7 mouse cellular contexts compared by ENCODE assay signal in genomic region chr5:148978458-148979165, GRCm38 (mm10). TPM values are rescaled to one million over a fixed set of nuclear protein-coding genes. Genes with fewer than 3 reads are reported as not detected.
A peak's percentile ranks its signal among the peaks of the same experiment; 100 is the strongest.
DNase-seq lines count a peak whose midpoint lies in the region; ATAC-seq lines count a peak whose summit lies in the region.

No protein-coding gene starts in this region.

- ATAC-seq in midbrain, embryonic 16.5 days = no peak

- H3K27ac ChIP-seq in midbrain, embryonic 10.5 days (replicated peaks) = peak overlapping the region; percentile 46; the same call in 1 of the 2 replicates
- H3K27ac ChIP-seq in midbrain, embryonic 16.5 days (ENCODE audit: low read length) = no peak overlapping the region

- WGBS in midbrain, embryonic 10.5 days = 67% methylated on average over 18 of the region's 18 CpGs
- 66% methylated on average over 18 of the region's 18 CpGs for WGBS in midbrain, embryonic 16.5 days

- peaks cover under 1% of the 10 kb centered on the region; the same call in 1 of the 2 replicates for H3K9me3 ChIP-seq in midbrain, embryonic 10.5 days (replicated peaks)
- peaks cover under 1% of the 10 kb centered on the region; the same call in 1 of the 2 replicates for H3K9me3 ChIP-seq in midbrain, embryonic 16.5 days (replicated peaks; ENCODE audit: control insufficient read depth, low read length, poor library complexity, severe bottlenecking)

- H3K4me3 ChIP-seq in midbrain, embryonic 10.5 days = no peak overlapping the region
- no peak overlapping the region for H3K4me3 ChIP-seq in midbrain, embryonic 16.5 days (ENCODE audit: low read depth, low read length)

- no peaks in the 10 kb centered on the region for H3K27me3 ChIP-seq in midbrain, embryonic 10.5 days (ENCODE audit: low read depth, poor library complexity, severe bottlenecking)
- H3K27me3 ChIP-seq in midbrain, embryonic 16.5 days (ENCODE audit: control insufficient read depth, insufficient read depth, low read depth, low read length) = no peaks in the 10 kb centered on the region

- no peak overlapping the region for H3K9ac ChIP-seq in midbrain, embryonic 16.5 days (ENCODE audit: low read depth, low read length)

- H3K4me1 ChIP-seq in midbrain, embryonic 10.5 days = peaks cover 22% of the 10 kb centered on the region
- H3K4me1 ChIP-seq in midbrain, embryonic 16.5 days (ENCODE audit: control insufficient read depth, insufficient read depth, low read length) = peaks cover 2% of the 10 kb centered on the region; the same call in 1 of the 2 replicates

- H3K36me3 ChIP-seq in midbrain, embryonic 10.5 days = no peaks in the 10 kb centered on the region
- no peaks in the 10 kb centered on the region for H3K36me3 ChIP-seq in midbrain, embryonic 16.5 days (ENCODE audit: control insufficient read depth, insufficient read depth, low read length)

- no peak overlapping the region for H3K4me2 ChIP-seq in midbrain, embryonic 16.5 days (ENCODE audit: low read length)

- no peak for DNase-seq in midbrain, embryonic 10.5 days (ENCODE audit: low spot score)
- DNase-seq in induced T-regulatory cell, adult 2 months (ENCODE audit: low read depth) = peak; percentile 41
- peak; percentile 36 for DNase-seq in liver
- peak; percentile 60 to 67 for DNase-seq in thymus, postnatal 36 days
- no peak for DNase-seq in cerebellum, adult 9-10 months
- DNase-seq in adrenal gland, postnatal 10 days = no peak

RNA-seq across cellular contexts. Expression of gene Gm42791, which starts 16.3 kb away (rescaled TPM):
- polyA plus RNA-seq in midbrain, embryonic 10.5 days (2016; fragmentation: Nextera tagmentation; extraction: Ambion mirVana) = 2.0 TPM in 1 of 2 replicates, not detected in the other
- 5.7 and 6.7 TPM in 2 replicates for polyA plus RNA-seq in midbrain, embryonic 16.5 days (2015; fragmentation: Nextera tagmentation; extraction: Ambion mirVana)
- 1 to 10 TPM; 3.6 to 4.7 TPM for total RNA-seq in adrenal gland, postnatal 10 days (2021)

RNA-seq across cellular contexts. Expression of gene Katnal1, which starts 49.5 kb away (rescaled TPM):
- 24.2 and 29.5 TPM in 2 replicates for polyA plus RNA-seq in midbrain, embryonic 10.5 days (2016; fragmentation: Nextera tagmentation; extraction: Ambion mirVana)
- 40.2 and 40.7 TPM in 2 replicates for polyA plus RNA-seq in midbrain, embryonic 16.5 days (2015; fragmentation: Nextera tagmentation; extraction: Ambion mirVana)
- 10 to 100 TPM in 1 of 2 experiments, 1 to 10 TPM in 1; 5.5 to 12.2 TPM for total RNA-seq in adrenal gland, postnatal 10 days (2021)

Comparison
In these comparisons a context has a peak if more than half of its experiments do, and no peak if none do; other contexts are left out.
1. DNase-seq: peak in induced T-regulatory cell, adult 2 months (single experiment), liver (single experiment) and thymus, postnatal 36 days (2 of 2); none in midbrain, embryonic 10.5 days (single experiment), cerebellum, adult 9-10 months (single experiment) and adrenal gland, postnatal 10 days (single experiment).